Mouse (Mus musculus) myocyte (in vitro differentiated cells): ENCODE data around the gene Ptpn18. TPM values are rescaled to one million over a fixed set of nuclear protein-coding genes. Genes with fewer than 3 reads are reported as not detected.
"Not testable (repeated sequence)": the region's sequence is repeated elsewhere in the genome, so short reads cannot be mapped to it uniquely, and the experiment has no call there.

Source experiments
- H3K27me3 ChIP-seq: one replicate; pipeline ENCODE4 v1.6.1; 2011; ENCODE audit not compliant: control insufficient read depth, insufficient read depth, insufficient read length
- H3K36me3 ChIP-seq: one replicate; pipeline ENCODE4 v1.6.1; 2011; ENCODE audit not compliant: control insufficient read depth, insufficient read depth
- H3K4me2 ChIP-seq: one replicate; pipeline ENCODE4 v1.6.1; 2011; ENCODE audit warnings: low read depth, control low read depth
- H3K4me3 ChIP-seq: one replicate; pipeline ENCODE4 v1.5.1; 2011; ENCODE audit warnings: mild to moderate bottlenecking, control low read depth, moderate library complexity
- H3K79me2 ChIP-seq: one replicate; pipeline ENCODE4 v1.6.1; 2011; ENCODE audit not compliant: control insufficient read depth, insufficient read depth
- H3ac ChIP-seq: one replicate; pipeline ENCODE4 v1.6.1; 2011; ENCODE audit not compliant: control insufficient read depth, insufficient read length
- CEBPB ChIP-seq: IDR thresholded peaks from 2 replicates; pipeline ENCODE4 v1.6.1; 2011; ENCODE audit warnings: mild to moderate bottlenecking, moderate library complexity; ENCODE audit not compliant: poor library complexity, insufficient read depth, severe bottlenecking
- E2F4 ChIP-seq: IDR thresholded peaks from one replicate; pipeline ENCODE4 v1.6.1; 2011; ENCODE audit warnings: mild to moderate bottlenecking, control low read depth, moderate library complexity; ENCODE audit not compliant: insufficient read depth
- MAX ChIP-seq: IDR thresholded peaks from one replicate; pipeline ENCODE4 v1.6.1; 2011; ENCODE audit warnings: low read depth, mild to moderate bottlenecking, control low read depth
- MYOD1 ChIP-seq, 3 experiments: IDR thresholded peaks; one replicate each; pipeline ENCODE4 v1.6.1; 2011; ENCODE audit warnings: control low read depth in 2 of 3, low read depth in 2 of 3, mild to moderate bottlenecking in 2 of 3, moderate library complexity in 1 of 3; ENCODE audit not compliant: insufficient read length in 2 of 3, control insufficient read depth in 1 of 3
- MYOG ChIP-seq, 3 experiments: IDR thresholded peaks; one replicate each; pipeline ENCODE4 v1.6.1; 2011; ENCODE audit warnings: control low read depth in 2 of 3, low read depth in 2 of 3, mild to moderate bottlenecking in 2 of 3; ENCODE audit not compliant: insufficient read length in 2 of 3, control insufficient read depth in 1 of 3, insufficient read depth in 1 of 3
- POLR2A ChIP-seq: IDR thresholded peaks from one replicate; pipeline ENCODE4 v1.6.1; 2011; ENCODE audit warnings: low read depth, mild to moderate bottlenecking, control low read depth, moderate library complexity; ENCODE audit not compliant: insufficient read length
- POLR2AphosphoS2 ChIP-seq: IDR thresholded peaks from one replicate; pipeline ENCODE4 v1.6.1; 2011; ENCODE audit warnings: low read depth, control low read depth; ENCODE audit not compliant: insufficient read length
- REST ChIP-seq: IDR thresholded peaks from one replicate; pipeline ENCODE4 v1.6.1; 2011; ENCODE audit warnings: mild to moderate bottlenecking, control low read depth, moderate library complexity; ENCODE audit not compliant: insufficient read depth, insufficient read length
- SRF ChIP-seq: IDR thresholded peaks from one replicate; pipeline ENCODE4 v1.6.1; 2011; ENCODE audit warnings: low read depth; ENCODE audit not compliant: control insufficient read depth, insufficient read length
- TCF12 ChIP-seq: IDR thresholded peaks from one replicate; pipeline ENCODE4 v1.6.1; 2011; ENCODE audit warnings: mild to moderate bottlenecking, control low read depth; ENCODE audit not compliant: poor library complexity, insufficient read depth, severe bottlenecking
- TCF3 ChIP-seq: IDR thresholded peaks from one replicate; pipeline ENCODE4 v1.6.1; 2011; ENCODE audit warnings: low read depth, control low read depth; ENCODE audit not compliant: insufficient read length
- USF1 ChIP-seq: IDR thresholded peaks from one replicate; pipeline ENCODE4 v1.6.1; 2011; ENCODE audit warnings: low read depth, mild to moderate bottlenecking, control low read depth, moderate library complexity
- polyA plus RNA-seq: library from polyadenylated mRNA; unstranded; fragments of >200 nt; fragmentation: generic; extraction: Trizol; gene quantifications from one replicate; pipeline ENCODE4 v1.2.1, GENCODE M21; 2012; ENCODE audit warnings: missing spikeins

The Ptpn18 gene
- polyA plus RNA-seq, 1 experiment, result 0.05 TPM

- Histone ChIP-seq H3K4me2 (no peak overlapping the region), H3ac (no peak overlapping the region), H3K36me3 (no peaks in the 10 kb centered on the region), H3K4me3 (no peak overlapping the region), H3K27me3 (no peaks in the 10 kb centered on the region), H3K79me2 (no peaks in the 10 kb centered on the region)
- TF ChIP-seq MYOD1 (IDR thresholded peaks at IDR 0.05; ENCODE audit: control insufficient read depth in 1 of 3, insufficient read length in 2 of 3, low read depth in 2 of 3), result no peak
- no peak for TF ChIP-seq TCF12
- TF ChIP-seq E2F4, result no peak
- TF ChIP-seq MAX, result no peak
- TF ChIP-seq POLR2AphosphoS2, result no peak
- TF ChIP-seq REST, result no peak
- TF ChIP-seq POLR2A, result no peak
- TF ChIP-seq CEBPB, result no peak
- no peak for TF ChIP-seq TCF3
- TF ChIP-seq MYOG (IDR thresholded peaks at IDR 0.05; ENCODE audit: control insufficient read depth in 1 of 3, insufficient read depth in 1 of 3, insufficient read length in 2 of 3, low read depth in 2 of 3), result no peak
Measured at GRCm38 (mm10) chr1:34516595-34516994, 57.0 kb downstream of the Ptpn18 start.

GRCm38 (mm10) chr1:34517297-34517696, 57.7 kb downstream of the Ptpn18 start:
- not testable (repeated sequence) for H3K4me3 ChIP-seq, H3K27me3 ChIP-seq, H3K36me3 ChIP-seq, H3K4me2 ChIP-seq, H3ac ChIP-seq, H3K79me2 ChIP-seq

GRCm38 (mm10) chr1:34517797-34518196, 58.2 kb downstream of the Ptpn18 start:
- not testable (repeated sequence) for H3ac ChIP-seq, H3K4me2 ChIP-seq, H3K4me3 ChIP-seq, H3K79me2 ChIP-seq, H3K36me3 ChIP-seq, H3K27me3 ChIP-seq

- H3K27me3 ChIP-seq, result no peaks in the 10 kb centered on the region
- no peak overlapping the region for H3K4me3 ChIP-seq
- H3K4me2 ChIP-seq, result no peak overlapping the region
- no peaks in the 10 kb centered on the region for H3K79me2 ChIP-seq
- no peak for TF ChIP-seq SRF
- TF ChIP-seq POLR2AphosphoS2, result no peak
- TF ChIP-seq MYOD1 (IDR thresholded peaks at IDR 0.05; ENCODE audit: control insufficient read depth in 1 of 3, insufficient read length in 2 of 3, low read depth in 2 of 3), result no peak
- no peak for TF ChIP-seq CEBPB
- TF ChIP-seq TCF12, result no peak
- TF ChIP-seq MYOG (IDR thresholded peaks at IDR 0.05; ENCODE audit: control insufficient read depth in 1 of 3, insufficient read depth in 1 of 3, insufficient read length in 2 of 3, low read depth in 2 of 3), result no peak
- TF ChIP-seq E2F4, result no peak
- TF ChIP-seq TCF3, result no peak
- no peak for TF ChIP-seq POLR2A
- no peak for TF ChIP-seq USF1
- no peak for TF ChIP-seq MAX
- TF ChIP-seq REST, result no peak
- H3K36me3 ChIP-seq, result no peaks in the 10 kb centered on the region
- no peak overlapping the region for H3ac ChIP-seq
Measured at GRCm38 (mm10) chr1:34518259-34518658, 58.7 kb downstream of the Ptpn18 start.

- no peak overlapping the region for H3K4me3 ChIP-seq
- no peaks in the 10 kb centered on the region for H3K79me2 ChIP-seq
- H3K27me3 ChIP-seq, result peaks cover 4% of the 10 kb centered on the region
- H3K36me3 ChIP-seq, result no peaks in the 10 kb centered on the region
- TF ChIP-seq POLR2A, result no peak
- no peak for TF ChIP-seq TCF3
- TF ChIP-seq MAX, result no peak
- TF ChIP-seq TCF12, result no peak
- no peak for TF ChIP-seq E2F4
- no peak for TF ChIP-seq MYOG (IDR thresholded peaks at IDR 0.05; ENCODE audit: control insufficient read depth in 1 of 3, insufficient read depth in 1 of 3, insufficient read length in 2 of 3, low read depth in 2 of 3)
- no peak for TF ChIP-seq SRF
- no peak for TF ChIP-seq MYOD1 (IDR thresholded peaks at IDR 0.05; ENCODE audit: control insufficient read depth in 1 of 3, insufficient read length in 2 of 3, low read depth in 2 of 3)
- no peak for TF ChIP-seq CEBPB
- TF ChIP-seq POLR2AphosphoS2, result no peak
- TF ChIP-seq REST, result no peak
- no peak for TF ChIP-seq USF1
- no peak overlapping the region for H3K4me2 ChIP-seq
- no peak overlapping the region for H3ac ChIP-seq
Measured at GRCm38 (mm10) chr1:34522205-34522849, 62.8 kb downstream of the Ptpn18 start.
